Mouse (Mus musculus) heart, adult 2 months (tissue): Measurements from ENCODE around the gene Erich6b. TPM values are rescaled to one million over a fixed set of nuclear protein-coding genes. Genes with fewer than 3 reads are reported as not detected.

Experiments
- DNase-seq, 2 experiments: peaks; one replicate each; pipeline ENCODE4 v3.0.0; 2021
- H3K27ac ChIP-seq: fragments of 200-600 bp; 2 replicates; pipeline ENCODE4 v1.8.1; 2022
- H3K27me3 ChIP-seq: fragments of 200-500 bp; 2 replicates; pipeline ENCODE4 v1.6.1; 2012; ENCODE audit warnings: mild to moderate bottlenecking, low read length, inconsistent platforms, mixed read lengths; ENCODE audit not compliant: control insufficient read depth, insufficient read depth
- H3K36me3 ChIP-seq: fragments of 200-500 bp; 2 replicates; pipeline ENCODE4 v1.6.1; 2012; ENCODE audit warnings: low read length, inconsistent platforms; ENCODE audit not compliant: control insufficient read depth, insufficient read depth
- H3K4me1 ChIP-seq: fragments of 200-500 bp; 2 replicates; pipeline ENCODE4 v1.6.1; 2011; ENCODE audit warnings: low read length; ENCODE audit not compliant: control insufficient read depth, insufficient read depth
- H3K4me3 ChIP-seq: fragments of 200-600 bp; 2 replicates; pipeline ENCODE4 v1.8.1; 2022
- H3K79me2 ChIP-seq: fragments of 200-500 bp; replicated peaks from 2 replicates; pipeline ENCODE4 v1.6.1; 2012; ENCODE audit warnings: mild to moderate bottlenecking, inconsistent platforms, low read length, moderate library complexity, mixed read lengths; ENCODE audit not compliant: control insufficient read depth, insufficient read depth
- H3K9ac ChIP-seq: fragments of 200-500 bp; 2 replicates; pipeline ENCODE4 v1.6.1; 2012; ENCODE audit warnings: low read depth, mild to moderate bottlenecking, control low read depth, inconsistent platforms, low read length, mixed read lengths
- CTCF ChIP-seq: fragments of 200-600 bp; IDR thresholded peaks from 2 replicates; pipeline ENCODE4 v1.8.1; 2022; ENCODE audit warnings: antibody characterized with exemption, mild to moderate bottlenecking, moderate library complexity
- EP300 ChIP-seq: fragments of 200-500 bp; IDR thresholded peaks from 2 replicates; pipeline ENCODE4 v1.6.1; 2011; ENCODE audit warnings: low read depth, low read length, control low read depth; ENCODE audit not compliant: insufficient read depth
- POLR2A ChIP-seq: fragments of 200-500 bp; IDR thresholded peaks from 2 replicates; pipeline ENCODE4 v1.6.1; 2011; ENCODE audit warnings: mild to moderate bottlenecking, low read depth, low read length, control low read depth; ENCODE audit not compliant: insufficient read depth
- WGBS: fragments of 180-500 bp; shearing (Covaris S2); methylation state at CpG from one replicate; pipeline ENCODE4 v1.1.7; 2018; 5-methylcytosine and 5-hydroxymethylcytosine counted together
- intact Hi-C: fragments of 180-260 bp; cut with DNase I; formaldehyde crosslinking; loops from one replicate; pipeline ENCODE4 v1.15.1; 2025
- polyA plus RNA-seq: library from polyadenylated mRNA; depleted of rRNA; stranded (reverse); fragments of >200 nt; gene quantifications from 2 replicates; pipeline ENCODE4 v1.2.3, GENCODE M21; 2012
- total RNA-seq, 2 experiments: library from RNA; stranded (reverse); gene quantifications; 2 replicates each; pipeline ENCODE4 v1.2.3; 2021

The Erich6b gene
- total and polyA plus RNA-seq, 3 experiments: not detected

- no peaks in the 10 kb centered on the region for H3K36me3 ChIP-seq
- intact Hi-C loops: loop anchor here (10.0 kb wide), 1 partner anchor 381 kb away; no protein-coding TSS in a partner anchor
- 20% methylated on average over 12 of the region's 12 CpGs for WGBS
These were observed 6.7 kb upstream of the Erich6b start for GRCm38 (mm10) chr14:75635350-75635749.

DNA sequence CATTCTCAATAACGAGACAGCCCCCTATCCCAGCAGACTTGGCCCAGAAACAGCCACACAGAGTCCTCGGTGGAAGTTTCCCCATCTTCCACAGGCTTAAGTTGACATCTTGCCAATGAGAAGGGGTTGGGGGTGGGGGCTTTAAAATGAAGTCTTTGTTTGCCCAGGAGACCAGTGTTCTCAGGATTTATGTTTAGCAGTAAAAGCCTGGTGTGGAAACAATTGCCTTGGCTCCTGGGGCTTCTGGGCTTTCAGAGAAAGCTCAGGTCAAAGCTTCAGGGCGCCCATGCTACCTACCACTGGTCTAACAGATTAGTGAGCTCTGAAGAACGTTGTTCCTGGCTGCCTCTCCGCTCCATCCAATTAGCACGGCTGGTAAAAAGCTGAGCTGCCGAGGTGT is 6.0 kb upstream of the Erich6b start:
- intact Hi-C loops: loop anchor here (10.0 kb wide), 1 partner anchor 381 kb away; no protein-coding TSS in a partner anchor

More at GRCm38 (mm10) chr14:75635350-75635749, 6.7 kb upstream of the Erich6b start:
- no peak for TF ChIP-seq EP300
- no peak for TF ChIP-seq POLR2A
- TF ChIP-seq CTCF: no peak
- Histone ChIP-seq H3K79me2 (no peaks in the 10 kb centered on the region), H3K4me1 (no peaks in the 10 kb centered on the region; the same call in 1 of the 2 replicates), H3K27me3 (no peaks in the 10 kb centered on the region), H3K4me3 (no peak overlapping the region), H3K9ac (no peak overlapping the region), H3K27ac (no peak overlapping the region)
- peak; percentile 36 to 40 for DNase-seq

DNA sequence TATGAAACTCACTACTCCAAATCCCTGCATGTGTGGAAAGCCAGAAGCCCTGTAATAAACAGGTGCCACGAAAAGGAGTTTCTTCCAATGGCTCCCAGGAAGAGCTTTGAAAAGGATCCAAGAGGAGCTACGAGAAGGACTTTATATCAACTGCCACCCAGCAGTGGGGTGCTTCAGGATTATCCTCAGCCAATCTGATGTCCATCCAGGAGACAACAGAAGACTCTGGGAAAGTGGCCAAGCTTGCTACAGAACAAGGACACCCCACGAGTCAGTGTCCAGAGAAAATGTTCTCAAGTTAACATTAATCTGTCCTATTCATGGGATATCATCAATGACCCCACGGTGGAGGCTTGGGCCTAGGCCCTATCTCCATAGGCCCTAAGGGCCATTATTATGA is 4.4 kb upstream of the Erich6b start:
- Histone ChIP-seq H3K4me1 (no peaks in the 10 kb centered on the region; the same call in 1 of the 2 replicates), H3K27ac (no peak overlapping the region), H3K27me3 (no peaks in the 10 kb centered on the region), H3K36me3 (no peaks in the 10 kb centered on the region), H3K79me2 (no peaks in the 10 kb centered on the region), H3K9ac (no peak overlapping the region), H3K4me3 (no peak overlapping the region)
- TF ChIP-seq POLR2A (no peak), EP300 (no peak), CTCF (no peak)
- intact Hi-C loops: loop anchor here (10.0 kb wide), 1 partner anchor 383 kb away; no protein-coding TSS in a partner anchor
- WGBS: 55% methylated on average over 4 of the region's 4 CpGs
- DNase-seq: no peak

More for the DNA sequence above, 6.0 kb upstream of the Erich6b start:
- Histone ChIP-seq H3K9ac (no peak overlapping the region), H3K4me3 (no peak overlapping the region), H3K79me2 (no peaks in the 10 kb centered on the region), H3K27ac (no peak overlapping the region), H3K4me1 (no peaks in the 10 kb centered on the region; the same call in 1 of the 2 replicates), H3K36me3 (no peaks in the 10 kb centered on the region), H3K27me3 (no peaks in the 10 kb centered on the region)
- no peak for TF ChIP-seq POLR2A
- TF ChIP-seq EP300: no peak
- no peak for TF ChIP-seq CTCF
- WGBS: 65% methylated on average over 7 of the region's 7 CpGs
- DNase-seq: no peak

- Histone ChIP-seq H3K79me2 (no peaks in the 10 kb centered on the region), H3K4me3 (no peak overlapping the region), H3K27ac (no peak overlapping the region), H3K9ac (no peak overlapping the region), H3K27me3 (no peaks in the 10 kb centered on the region), H3K36me3 (no peaks in the 10 kb centered on the region), H3K4me1 (no peaks in the 10 kb centered on the region)
- 85% methylated on average over 2 of the region's 2 CpGs for WGBS
- TF ChIP-seq EP300 (no peak), POLR2A (no peak), CTCF (peak; percentile 49)
- intact Hi-C loops: no loop called here
- no peak for DNase-seq
These were observed 1.2 kb upstream of the Erich6b start for GRCm38 (mm10) chr14:75640846-75641245.

DNA sequence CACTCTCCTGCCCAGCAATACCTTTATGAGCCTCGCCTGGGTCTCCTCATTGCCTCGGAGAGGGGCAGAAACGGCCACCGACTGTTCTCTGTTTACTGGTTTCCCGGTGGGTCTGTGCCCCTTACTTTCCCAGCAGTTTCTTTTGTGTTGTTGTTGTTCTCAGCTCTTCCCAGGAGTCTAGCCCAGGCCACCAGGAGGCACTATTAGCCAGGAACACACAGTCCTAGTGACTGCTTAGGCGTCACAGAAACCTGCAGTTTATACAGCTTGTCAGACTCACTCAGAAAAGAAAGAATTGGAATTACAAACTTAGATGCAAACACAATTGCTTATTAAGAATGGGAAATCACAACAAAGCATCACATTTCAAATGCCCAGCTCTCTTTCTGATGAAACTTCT is 690 bp upstream of the Erich6b start:
- Histone ChIP-seq H3K27ac (no peak overlapping the region), H3K79me2 (no peaks in the 10 kb centered on the region), H3K4me3 (no peak overlapping the region), H3K36me3 (no peaks in the 10 kb centered on the region), H3K27me3 (no peaks in the 10 kb centered on the region), H3K9ac (no peak overlapping the region), H3K4me1 (no peaks in the 10 kb centered on the region)
- TF ChIP-seq EP300 (no peak), POLR2A (no peak), CTCF (no peak)
- intact Hi-C loops: no loop called here
- no peak for DNase-seq
- 68% methylated on average over 6 of the region's 6 CpGs for WGBS

- DNase-seq: no peak
- Histone ChIP-seq H3K4me1 (no peaks in the 10 kb centered on the region), H3K79me2 (no peaks in the 10 kb centered on the region), H3K4me3 (no peak overlapping the region), H3K27me3 (no peaks in the 10 kb centered on the region), H3K9ac (no peak overlapping the region), H3K27ac (no peak overlapping the region), H3K36me3 (no peaks in the 10 kb centered on the region)
- intact Hi-C loops: no loop called here
- no peak for TF ChIP-seq CTCF
- TF ChIP-seq POLR2A: no peak
- WGBS: 80% methylated on average over 7 of the region's 7 CpGs
These were observed 3.4 kb downstream of the Erich6b start for GRCm38 (mm10) chr14:75645461-75645860.
